Mouse (Mus musculus) adrenal gland (tissue): ENCODE data around the gene Itgal.

ENCODE experiments used
- intact Hi-C: fragments of 180-260 bp; cut with DNase I; formaldehyde crosslinking; loops from one replicate; pipeline ENCODE4 v1.15.1; 2025

Gene Itgal

GRCm38 (mm10) chr7:127276519-127276961, 19.5 kb upstream of the Itgal start:
- intact Hi-C loops = no loop called here

DNA sequence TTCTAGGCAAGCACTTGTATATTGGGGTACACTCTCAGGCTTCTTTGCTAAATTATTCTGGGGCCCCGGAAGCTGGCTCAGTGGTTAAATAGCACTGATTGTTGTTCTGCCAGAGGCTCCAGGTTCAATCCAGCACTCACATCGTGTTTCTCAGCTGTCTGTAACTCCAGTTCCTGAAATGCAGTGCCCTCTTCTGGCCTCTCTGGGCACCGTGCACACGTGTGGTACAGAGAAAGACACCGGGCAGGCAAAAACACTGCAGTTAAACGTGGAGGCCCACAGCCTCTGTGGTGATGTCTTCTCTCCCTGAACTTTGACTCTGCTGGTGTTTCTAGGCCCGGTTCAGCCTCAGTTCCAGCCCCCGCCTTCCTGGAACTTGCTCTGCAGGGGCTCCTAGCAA, 17.7 kb upstream of the Itgal start:
- intact Hi-C loops = no loop called here

DNA sequence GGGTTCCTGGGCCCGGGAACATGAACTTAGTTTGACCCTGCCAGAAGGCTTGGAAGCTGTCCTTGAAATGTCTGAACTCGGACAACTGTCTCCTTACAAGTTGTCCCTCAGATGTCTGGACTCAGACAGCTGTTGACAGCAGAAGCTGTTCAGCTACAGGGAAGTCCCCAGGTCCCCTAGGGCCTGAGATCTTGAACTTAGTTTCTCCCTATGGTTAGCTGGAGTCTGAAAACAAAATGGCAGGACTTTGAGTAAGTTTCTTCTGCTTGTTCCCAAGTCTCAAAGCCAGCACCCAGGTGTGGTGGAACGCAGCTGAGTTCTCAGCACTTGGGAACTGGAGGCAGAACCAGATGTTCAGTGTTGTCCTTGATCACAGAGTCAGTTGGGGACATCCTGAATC, 16.0 kb upstream of the Itgal start:
- intact Hi-C loops = no loop called here

- intact Hi-C loops = no loop called here
Measured at GRCm38 (mm10) chr7:127281114-127281513, 14.9 kb upstream of the Itgal start.

DNA sequence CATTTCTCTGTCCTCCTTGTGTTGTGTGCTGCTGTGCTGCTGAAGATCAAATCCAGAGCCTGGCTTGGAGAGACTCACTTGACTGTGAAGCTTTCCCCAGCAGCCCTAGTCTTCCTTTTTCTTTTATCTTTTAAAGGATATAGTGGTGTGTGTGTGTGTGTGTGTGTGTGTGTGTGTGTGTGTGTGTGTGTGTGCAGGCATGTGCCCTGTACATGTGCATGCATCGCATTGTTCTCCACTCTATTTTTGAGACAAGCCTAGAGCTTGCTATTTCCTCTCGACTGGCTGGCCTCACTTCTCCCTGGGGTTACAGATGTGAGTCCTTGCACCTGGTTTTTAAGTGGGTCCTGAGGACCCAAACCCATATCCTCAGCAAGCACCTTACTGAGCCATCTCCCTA, 13.9 kb upstream of the Itgal start:
- intact Hi-C loops = no loop called here

GRCm38 (mm10) chr7:127285154-127285553, 10.9 kb upstream of the Itgal start:
- intact Hi-C loops = no loop called here

- intact Hi-C loops = no loop called here
Measured at GRCm38 (mm10) chr7:127287940-127288339, 8.1 kb upstream of the Itgal start.

GRCm38 (mm10) chr7:127289306-127289705, 6.8 kb upstream of the Itgal start:
- intact Hi-C loops = no loop called here

GRCm38 (mm10) chr7:127290142-127290541, 5.9 kb upstream of the Itgal start:
- intact Hi-C loops = no loop called here

GRCm38 (mm10) chr7:127296786-127297555, 911 bp downstream of the Itgal start:
- intact Hi-C loops = no loop called here

DNA sequence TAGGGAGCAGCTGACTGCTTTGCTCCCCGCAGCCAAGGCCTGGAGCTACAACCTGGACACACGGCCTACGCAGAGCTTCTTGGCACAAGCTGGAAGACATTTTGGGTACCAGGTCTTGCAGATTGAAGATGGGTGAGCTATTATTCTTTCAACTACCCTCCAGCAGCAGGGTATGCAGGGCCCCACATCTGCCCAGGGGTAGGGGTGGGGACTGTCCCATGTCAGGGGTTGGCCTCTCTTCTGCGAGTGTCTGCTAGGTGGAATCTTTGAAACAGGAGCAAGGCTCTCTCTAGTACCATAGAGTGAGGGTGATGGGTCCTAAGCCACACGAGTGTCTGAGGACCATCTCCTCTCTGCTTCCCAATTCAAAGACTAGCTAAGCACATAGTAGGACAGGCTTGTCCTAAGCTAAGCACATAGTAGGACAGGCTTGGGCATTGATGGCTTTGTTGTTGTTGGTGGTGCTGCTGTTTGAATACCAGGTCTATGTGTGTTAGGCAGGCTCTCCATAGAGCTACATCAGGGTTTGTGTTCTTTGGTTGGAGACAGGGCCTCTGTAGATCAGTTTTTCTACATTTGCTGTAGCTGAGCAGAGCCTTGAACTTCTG, 1.6 kb downstream of the Itgal start:
- intact Hi-C loops = no loop called here

GRCm38 (mm10) chr7:127308431-127308830, 12.4 kb downstream of the Itgal start:
- intact Hi-C loops = no loop called here

- intact Hi-C loops = no loop called here
Measured at GRCm38 (mm10) chr7:127308887-127309286, 12.8 kb downstream of the Itgal start.

- intact Hi-C loops = no loop called here
Measured at GRCm38 (mm10) chr7:127309951-127310350, 13.9 kb downstream of the Itgal start.

- intact Hi-C loops = no loop called here
Measured at GRCm38 (mm10) chr7:127313912-127314311, 17.9 kb downstream of the Itgal start.

DNA sequence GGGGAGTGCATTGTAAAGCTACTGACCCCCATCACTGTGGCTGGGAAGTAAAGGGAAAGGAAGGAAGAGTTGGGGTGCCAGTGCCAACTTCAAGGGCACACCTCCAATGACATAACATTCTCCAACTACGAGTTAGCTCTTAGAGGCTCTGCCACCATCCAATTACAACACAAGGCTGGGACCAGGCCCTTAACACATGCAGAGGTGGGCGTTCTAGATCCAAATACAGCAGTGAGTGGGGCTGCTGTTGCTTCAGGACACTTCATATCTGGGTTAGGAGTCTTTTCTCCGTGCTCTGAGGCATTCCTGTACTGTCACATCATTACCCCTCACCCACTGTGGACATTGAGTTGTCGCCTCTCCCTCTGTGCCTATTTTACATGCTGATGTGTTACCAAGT, 25.0 kb downstream of the Itgal start:
- intact Hi-C loops = no loop called here

GRCm38 (mm10) chr7:127322085-127322484, 26.0 kb downstream of the Itgal start:
- intact Hi-C loops = no loop called here

- intact Hi-C loops = no loop called here
Measured at GRCm38 (mm10) chr7:127324944-127325343, 28.9 kb downstream of the Itgal start.

GRCm38 (mm10) chr7:127325550-127325949, 29.5 kb downstream of the Itgal start:
- intact Hi-C loops = no loop called here

DNA sequence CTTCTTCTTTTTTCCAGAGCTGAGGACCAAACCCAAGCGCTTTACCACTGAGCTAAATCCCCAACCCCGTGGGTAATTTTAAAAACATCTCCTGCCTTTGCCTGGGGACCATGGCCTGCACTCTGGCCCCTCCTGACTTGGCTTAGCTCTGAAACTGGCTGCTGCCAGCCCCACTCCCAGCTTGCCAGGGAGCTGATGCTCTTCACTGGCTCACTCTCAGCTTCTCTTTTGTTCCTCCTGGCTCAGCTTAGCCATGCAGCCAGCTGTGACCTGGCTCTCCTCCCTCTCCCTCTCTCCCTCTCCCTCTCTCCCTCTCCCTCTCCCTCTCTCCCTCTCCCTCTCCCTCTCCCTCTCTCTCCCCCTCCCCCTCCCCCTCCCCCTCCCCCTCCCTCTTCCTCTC, 30.6 kb downstream of the Itgal start:
- intact Hi-C loops = no loop called here

GRCm38 (mm10) chr7:127333240-127333639, 37.2 kb downstream of the Itgal start:
- intact Hi-C loops = no loop called here

- intact Hi-C loops = no loop called here
Measured at GRCm38 (mm10) chr7:127335604-127336003, 39.5 kb downstream of the Itgal start.

- intact Hi-C loops = no loop called here
Measured at GRCm38 (mm10) chr7:127337636-127338035, 41.6 kb downstream of the Itgal start.
